ENCODE assay signal across 12 mouse cellular contexts in genomic region chr11:60317376-60318102, GRCm38 (mm10). TPM values are rescaled to one million over a fixed set of nuclear protein-coding genes. Genes with fewer than 3 reads are reported as not detected.
DNase-seq lines count a peak whose midpoint lies in the region; ATAC-seq and TF ChIP-seq lines count a peak whose summit lies in the region.
"Had no signal": no experiment of that assay in that cellular context is flagged by ENCODE, and none has a peak within 500 bp of the region (broad histone marks: within the 10 kb centered on the region; RNA-seq: fewer than 3 reads in every experiment).

No protein-coding gene starts in this region.

- no peak overlapping the region for H3K4me3 ChIP-seq in forebrain, embryonic 15.5 days
- no peak overlapping the region for H3K4me3 ChIP-seq in forebrain, embryonic 16.5 days (replicated peaks; ENCODE audit: low read length)
- H3K4me3 ChIP-seq in liver, embryonic 13.5 days (replicated peaks), result no peak overlapping the region
- H3K4me3 ChIP-seq in liver, postnatal 0 days (ENCODE audit: low read depth, low read length), result no peak overlapping the region
- no peak overlapping the region for H3K4me3 ChIP-seq in kidney, adult 2 months (ENCODE audit: insufficient read depth, low read depth, low read length)
- no peak overlapping the region for H3K4me3 ChIP-seq in midbrain, postnatal 0 days (ENCODE audit: low read depth, low read length)
- H3K4me3 ChIP-seq: heart, embryonic 12.5 days had no signal

- ATAC-seq in forebrain, embryonic 15.5 days (replicated peaks), result no peak
- no peak for ATAC-seq in forebrain, embryonic 16.5 days
- no peak for ATAC-seq in liver, embryonic 13.5 days (ENCODE audit: low read depth)
- no peak for ATAC-seq in liver, postnatal 0 days
- no peak for ATAC-seq in midbrain, postnatal 0 days (ENCODE audit: low FRiP score)
- ATAC-seq in inflammation-experienced regulatory T-cells, adult 6 months, result no peak
- ATAC-seq: Patski had no signal

- WGBS in forebrain, embryonic 15.5 days, result 72% methylated on average over 7 of the region's 7 CpGs
- WGBS in forebrain, embryonic 16.5 days, result 67% methylated on average over 7 of the region's 7 CpGs
- WGBS in liver, embryonic 13.5 days (ENCODE audit: insufficient replicate concordance), result 73% methylated on average over 7 of the region's 7 CpGs
- 78% methylated on average over 7 of the region's 7 CpGs for WGBS in liver, postnatal 0 days (ENCODE audit: insufficient replicate concordance)
- WGBS in kidney, adult 2 months, result 29% methylated on average over 7 of the region's 7 CpGs
- 74% methylated on average over 7 of the region's 7 CpGs for WGBS in midbrain, postnatal 0 days

- no peak for TF ChIP-seq EP300 in liver, postnatal 0 days (IDR thresholded peaks at IDR 0.05; ENCODE audit: low read depth)

- peak overlapping the region; percentile 0; the same call in 1 of the 2 replicates for H3K27ac ChIP-seq in forebrain, embryonic 15.5 days (replicated peaks)
- H3K27ac ChIP-seq in forebrain, embryonic 16.5 days (ENCODE audit: low read length), result no peak overlapping the region
- peak overlapping the region; percentile 60; the same call in 1 of the 2 replicates for H3K27ac ChIP-seq in liver, embryonic 13.5 days
- H3K27ac ChIP-seq in liver, postnatal 0 days (ENCODE audit: low read depth), result no peak overlapping the region
- peak overlapping the region; percentile 79 for H3K27ac ChIP-seq in kidney, adult 2 months (ENCODE audit: insufficient read depth, low read depth, low read length)
- H3K27ac ChIP-seq in midbrain, postnatal 0 days (ENCODE audit: low read depth, low read length), result 0 out of 2 replicates have a peak overlapping the region, but pooled peaks have one; percentile 47

- H3K27me3 ChIP-seq in forebrain, embryonic 15.5 days, result no peaks in the 10 kb centered on the region
- H3K27me3 ChIP-seq in forebrain, embryonic 16.5 days (replicated peaks; ENCODE audit: control insufficient read depth, insufficient read depth, low read length), result no peaks in the 10 kb centered on the region
- no peaks in the 10 kb centered on the region for H3K27me3 ChIP-seq in liver, embryonic 13.5 days
- H3K27me3 ChIP-seq in liver, postnatal 0 days (ENCODE audit: insufficient read depth, low read length), result no peaks in the 10 kb centered on the region
- no peaks in the 10 kb centered on the region for H3K27me3 ChIP-seq in kidney, adult 2 months (replicated peaks; ENCODE audit: control insufficient read depth, insufficient read depth, low read length)
- H3K27me3 ChIP-seq in midbrain, postnatal 0 days (ENCODE audit: insufficient read depth, low read length), result no peaks in the 10 kb centered on the region
- H3K27me3 ChIP-seq: heart, embryonic 12.5 days; Patski had no signal

- no peaks in the 10 kb centered on the region for H3K9me3 ChIP-seq in forebrain, embryonic 15.5 days
- no peaks in the 10 kb centered on the region for H3K9me3 ChIP-seq in forebrain, embryonic 16.5 days (ENCODE audit: control insufficient read depth, low read length)
- no peaks in the 10 kb centered on the region for H3K9me3 ChIP-seq in liver, embryonic 13.5 days (replicated peaks)
- no peaks in the 10 kb centered on the region for H3K9me3 ChIP-seq in liver, postnatal 0 days (ENCODE audit: low read length)
- H3K9me3 ChIP-seq in midbrain, postnatal 0 days (ENCODE audit: low read length), result no peaks in the 10 kb centered on the region

- TF ChIP-seq POLR2A in kidney, adult 2 months (IDR thresholded peaks at IDR 0.05; ENCODE audit: low read depth, low read length), result no peak

- no peaks in the 10 kb centered on the region for H3K36me3 ChIP-seq in forebrain, embryonic 15.5 days
- H3K36me3 ChIP-seq in forebrain, embryonic 16.5 days (ENCODE audit: control insufficient read depth, insufficient read depth), result no peaks in the 10 kb centered on the region
- H3K36me3 ChIP-seq in liver, embryonic 13.5 days, result no peaks in the 10 kb centered on the region
- H3K36me3 ChIP-seq in liver, postnatal 0 days (replicated peaks; ENCODE audit: insufficient read depth, low read length), result no peaks in the 10 kb centered on the region
- H3K36me3 ChIP-seq in kidney, adult 2 months (ENCODE audit: control insufficient read depth, insufficient read depth, low read length), result no peaks in the 10 kb centered on the region
- no peaks in the 10 kb centered on the region for H3K36me3 ChIP-seq in midbrain, postnatal 0 days (ENCODE audit: insufficient read depth, low read length)
- H3K36me3 ChIP-seq: heart, embryonic 12.5 days had no signal

- no peak overlapping the region for H3K4me2 ChIP-seq in forebrain, embryonic 15.5 days (replicated peaks)
- no peak overlapping the region for H3K4me2 ChIP-seq in forebrain, embryonic 16.5 days (ENCODE audit: low read length)
- no peak overlapping the region for H3K4me2 ChIP-seq in liver, embryonic 13.5 days
- no peak overlapping the region for H3K4me2 ChIP-seq in liver, postnatal 0 days (ENCODE audit: low read depth, low read length)
- H3K4me2 ChIP-seq in midbrain, postnatal 0 days (ENCODE audit: low read depth, low read length, poor library complexity, severe bottlenecking), result no peak overlapping the region
- H3K4me2 ChIP-seq: heart, embryonic 12.5 days had no signal

- DNase-seq in liver, embryonic 13.5 days, result no peak
- no peak for DNase-seq in liver, postnatal 0 days
- DNase-seq in kidney, adult 2 months, result peak; percentile 79
- DNase-seq in midbrain, postnatal 0 days (ENCODE audit: low spot score), result no peak
- no peak for DNase-seq in right cerebral cortex, adult 2 months (ENCODE audit: low spot score in 2 of 2)
- DNase-seq: lung, adult 18-20 months had no signal

- no peak for TF ChIP-seq CTCF in liver, postnatal 0 days (IDR thresholded peaks at IDR 0.05; ENCODE audit: low read depth)
- TF ChIP-seq CTCF in kidney, adult 2 months (conservative IDR thresholded peaks at IDR 0.05; ENCODE audit: insufficient read depth, insufficient read length, low read depth, low read length), result no peak
- no peak for TF ChIP-seq CTCF in midbrain, postnatal 0 days (IDR thresholded peaks at IDR 0.05)

- peaks cover 49% of the 10 kb centered on the region for H3K4me1 ChIP-seq in forebrain, embryonic 15.5 days
- peaks cover 26% of the 10 kb centered on the region for H3K4me1 ChIP-seq in forebrain, embryonic 16.5 days (replicated peaks; ENCODE audit: control insufficient read depth, insufficient read depth, low read length)
- peaks cover 40% of the 10 kb centered on the region for H3K4me1 ChIP-seq in liver, embryonic 13.5 days (replicated peaks)
- H3K4me1 ChIP-seq in liver, postnatal 0 days (ENCODE audit: insufficient read depth), result peaks cover 12% of the 10 kb centered on the region; the same call in 1 of the 2 replicates
- H3K4me1 ChIP-seq in kidney, adult 2 months (ENCODE audit: control insufficient read depth, insufficient read depth, low read length), result peaks cover 55% of the 10 kb centered on the region
- H3K4me1 ChIP-seq in midbrain, postnatal 0 days (ENCODE audit: insufficient read depth, low read length), result 0 out of 2 replicates have a peak, but pooled peaks cover 4% of the 10 kb centered on the region

- no peak overlapping the region for H3K9ac ChIP-seq in forebrain, embryonic 15.5 days (replicated peaks)
- H3K9ac ChIP-seq in forebrain, embryonic 16.5 days (replicated peaks; ENCODE audit: low read depth, low read length), result no peak overlapping the region
- no peak overlapping the region for H3K9ac ChIP-seq in liver, embryonic 13.5 days
- no peak overlapping the region for H3K9ac ChIP-seq in liver, postnatal 0 days (replicated peaks)
- no peak overlapping the region for H3K9ac ChIP-seq in midbrain, postnatal 0 days (replicated peaks; ENCODE audit: low read length, poor library complexity, severe bottlenecking)
- H3K9ac ChIP-seq: heart, embryonic 12.5 days had no signal

RNA-seq across cellular contexts. Expression of gene Tom1l2, which starts 35.2 kb away (rescaled TPM):
- 47.9 and 48.7 TPM in 2 replicates for polyA plus RNA-seq in forebrain, embryonic 15.5 days (2015; fragmentation: Nextera tagmentation; extraction: Ambion mirVana)
- polyA plus RNA-seq in forebrain, embryonic 16.5 days (2015; fragmentation: Nextera tagmentation; extraction: Ambion mirVana), result 56.5 and 62.0 TPM in 2 replicates
- 4.6 and 5.1 TPM in 2 replicates for polyA plus RNA-seq in liver, embryonic 13.5 days (2015; fragmentation: Nextera tagmentation; extraction: Ambion mirVana)
- 3.0 and 3.6 TPM in 2 replicates for polyA plus RNA-seq in liver, postnatal 0 days (2015; fragmentation: Nextera tagmentation; extraction: Ambion mirVana)
- 95.2 and 125 TPM in 2 replicates for polyA plus RNA-seq in kidney, adult 2 months (2012; rRNA removed)
- 108 and 120 TPM in 2 replicates for total RNA-seq in midbrain, postnatal 0 days (2014; rRNA removed)
- polyA plus RNA-seq in midbrain, postnatal 0 days (2015; fragmentation: Nextera tagmentation; extraction: Ambion mirVana), result 49.4 and 51.6 TPM in 2 replicates
- 10 to 100 TPM in 2 of 3 experiments, 1 to 10 TPM in 1; 8.9 to 34.5 (median 24.4) TPM for polyA plus RNA-seq in inflammation-experienced regulatory T-cells, adult 6 months (2017; shearing (Covaris generic))

RNA-seq across cellular contexts. Expression of gene Drc3, which starts 35.6 kb away (rescaled TPM):
- polyA plus RNA-seq in forebrain, embryonic 15.5 days (2015; fragmentation: Nextera tagmentation; extraction: Ambion mirVana), result 5.7 and 7.3 TPM in 2 replicates
- 4.6 and 4.7 TPM in 2 replicates for polyA plus RNA-seq in forebrain, embryonic 16.5 days (2015; fragmentation: Nextera tagmentation; extraction: Ambion mirVana)
- 0.33 and 0.56 TPM in 2 replicates for polyA plus RNA-seq in liver, embryonic 13.5 days (2015; fragmentation: Nextera tagmentation; extraction: Ambion mirVana)
- 0.54 and 0.56 TPM in 2 replicates for polyA plus RNA-seq in liver, postnatal 0 days (2015; fragmentation: Nextera tagmentation; extraction: Ambion mirVana)
- 2.6 and 2.8 TPM in 2 replicates for polyA plus RNA-seq in kidney, adult 2 months (2012; rRNA removed)
- 9.2 and 14.1 TPM in 2 replicates for total RNA-seq in midbrain, postnatal 0 days (2014; rRNA removed)
- 7.1 and 8.6 TPM in 2 replicates for polyA plus RNA-seq in midbrain, postnatal 0 days (2015; fragmentation: Nextera tagmentation; extraction: Ambion mirVana)
- under 1 TPM; 0.25 to 0.87 (median 0.42) TPM for polyA plus RNA-seq in inflammation-experienced regulatory T-cells, adult 6 months (2017; shearing (Covaris generic))
- polyA plus RNA-seq: C2C12 had no signal

Comparison
In these comparisons a context has a peak if more than half of its experiments do, and no peak if none do; other contexts are left out.
1. H3K27ac ChIP-seq: peak in forebrain, embryonic 15.5 days (single experiment), liver, embryonic 13.5 days (single experiment), kidney, adult 2 months (single experiment) and midbrain, postnatal 0 days (single experiment); none in forebrain, embryonic 16.5 days (single experiment) and liver, postnatal 0 days (single experiment).